Mouse (Mus musculus) heart, adult 2 months (tissue): ENCODE data around the gene Oosp1. TPM values are rescaled to one million over a fixed set of nuclear protein-coding genes. Genes with fewer than 3 reads are reported as not detected.

Experiments used
- DNase-seq, 2 experiments: peaks; one replicate each; pipeline ENCODE4 v3.0.0; 2021
- H3K27ac ChIP-seq: fragments of 200-600 bp; 2 replicates; pipeline ENCODE4 v1.8.1; 2022
- H3K27me3 ChIP-seq: fragments of 200-500 bp; 2 replicates; pipeline ENCODE4 v1.6.1; 2012; ENCODE audit warnings: mild to moderate bottlenecking, low read length, inconsistent platforms, mixed read lengths; ENCODE audit not compliant: control insufficient read depth, insufficient read depth
- H3K36me3 ChIP-seq: fragments of 200-500 bp; 2 replicates; pipeline ENCODE4 v1.6.1; 2012; ENCODE audit warnings: low read length, inconsistent platforms; ENCODE audit not compliant: control insufficient read depth, insufficient read depth
- H3K4me1 ChIP-seq: fragments of 200-500 bp; 2 replicates; pipeline ENCODE4 v1.6.1; 2011; ENCODE audit warnings: low read length; ENCODE audit not compliant: control insufficient read depth, insufficient read depth
- H3K4me3 ChIP-seq: fragments of 200-600 bp; 2 replicates; pipeline ENCODE4 v1.8.1; 2022
- H3K79me2 ChIP-seq: fragments of 200-500 bp; replicated peaks from 2 replicates; pipeline ENCODE4 v1.6.1; 2012; ENCODE audit warnings: mild to moderate bottlenecking, inconsistent platforms, low read length, moderate library complexity, mixed read lengths; ENCODE audit not compliant: control insufficient read depth, insufficient read depth
- H3K9ac ChIP-seq: fragments of 200-500 bp; 2 replicates; pipeline ENCODE4 v1.6.1; 2012; ENCODE audit warnings: low read depth, mild to moderate bottlenecking, control low read depth, inconsistent platforms, low read length, mixed read lengths
- CTCF ChIP-seq: fragments of 200-600 bp; IDR thresholded peaks from 2 replicates; pipeline ENCODE4 v1.8.1; 2022; ENCODE audit warnings: antibody characterized with exemption, mild to moderate bottlenecking, moderate library complexity
- EP300 ChIP-seq: fragments of 200-500 bp; IDR thresholded peaks from 2 replicates; pipeline ENCODE4 v1.6.1; 2011; ENCODE audit warnings: low read depth, low read length, control low read depth; ENCODE audit not compliant: insufficient read depth
- POLR2A ChIP-seq: fragments of 200-500 bp; IDR thresholded peaks from 2 replicates; pipeline ENCODE4 v1.6.1; 2011; ENCODE audit warnings: mild to moderate bottlenecking, low read depth, low read length, control low read depth; ENCODE audit not compliant: insufficient read depth
- WGBS: fragments of 180-500 bp; shearing (Covaris S2); methylation state at CpG from one replicate; pipeline ENCODE4 v1.1.7; 2018; 5-methylcytosine and 5-hydroxymethylcytosine counted together
- intact Hi-C: fragments of 180-260 bp; cut with DNase I; formaldehyde crosslinking; loops from one replicate; pipeline ENCODE4 v1.15.1; 2025
- long read RNA-seq: library from polyadenylated mRNA; stranded (forward); transcript quantifications from one replicate; pipeline ENCODE4 v2.0.0, GENCODE M21; 2021
- polyA plus RNA-seq: library from polyadenylated mRNA; depleted of rRNA; stranded (reverse); fragments of >200 nt; gene quantifications from 2 replicates; pipeline ENCODE4 v1.2.3, GENCODE M21; 2012; rRNA removed
- total RNA-seq, 2 experiments: library from RNA; stranded (reverse); gene quantifications; 2 replicates each; pipeline ENCODE4 v1.2.3; 2021

Oosp1 gene
- total RNA-seq (not detected), polyA plus RNA-seq (not detected in 2 replicates)
- long read RNA-seq = 0 reads

GRCm38 (mm10) chr19:11690839-11691238, at the start of gene Oosp1:
Oosp1 (minus strand) TSS chr19:11691150.
- 40% methylated on average over 5 of the region's 5 CpGs for WGBS
- Histone ChIP-seq H3K4me1 (no peaks in the 10 kb centered on the region), H3K4me3 (no peak within 1 kb of the TSS), H3K9ac (no peak within 1 kb of the TSS), H3K27ac (no peak within 1 kb of the TSS), H3K27me3 (no peaks in the 10 kb centered on the region), H3K79me2 (no peaks in the 10 kb centered on the region), H3K36me3 (no peaks in the 10 kb centered on the region)
- no peak for DNase-seq
- intact Hi-C loops = no loop called here
- no peak for TF ChIP-seq CTCF
- no peak for TF ChIP-seq POLR2A
- no peak for TF ChIP-seq EP300

GRCm38 (mm10) chr19:11736455-11736854, 45.5 kb upstream of the Oosp1 start:
- H3K36me3 ChIP-seq = no peaks in the 10 kb centered on the region
- H3K27ac ChIP-seq = no peak overlapping the region
- H3K9ac ChIP-seq = no peak overlapping the region
- 33% methylated on average over 1 of the region's 1 CpGs for WGBS
- TF ChIP-seq CTCF (no peak), EP300 (no peak), POLR2A (no peak)
- H3K4me1 ChIP-seq = no peaks in the 10 kb centered on the region
- H3K79me2 ChIP-seq = no peaks in the 10 kb centered on the region
- no peaks in the 10 kb centered on the region for H3K27me3 ChIP-seq
- H3K4me3 ChIP-seq = no peak overlapping the region
- intact Hi-C loops = no loop called here
- no peak for DNase-seq

GRCm38 (mm10) chr19:11730278-11730677, 39.3 kb upstream of the Oosp1 start:
- H3K79me2 ChIP-seq = no peaks in the 10 kb centered on the region
- no peak overlapping the region for H3K9ac ChIP-seq
- no peak overlapping the region for H3K4me3 ChIP-seq
- H3K36me3 ChIP-seq = no peaks in the 10 kb centered on the region
- no peak overlapping the region for H3K27ac ChIP-seq
- no peaks in the 10 kb centered on the region for H3K27me3 ChIP-seq
- H3K4me1 ChIP-seq = no peaks in the 10 kb centered on the region
- TF ChIP-seq POLR2A (no peak), CTCF (no peak), EP300 (no peak)
- intact Hi-C loops = no loop called here
- no peak for DNase-seq
- 56% methylated on average over 1 of the region's 1 CpGs for WGBS

GRCm38 (mm10) chr19:11727304-11727703, 36.4 kb upstream of the Oosp1 start:
- 87% methylated on average over 5 of the region's 5 CpGs for WGBS
- no peaks in the 10 kb centered on the region for H3K27me3 ChIP-seq
- H3K36me3 ChIP-seq = no peaks in the 10 kb centered on the region
- no peak overlapping the region for H3K9ac ChIP-seq
- H3K4me1 ChIP-seq = no peaks in the 10 kb centered on the region
- TF ChIP-seq POLR2A (no peak), CTCF (no peak), EP300 (no peak)
- no peaks in the 10 kb centered on the region for H3K79me2 ChIP-seq
- no peak overlapping the region for H3K4me3 ChIP-seq
- no peak for DNase-seq
- intact Hi-C loops = no loop called here
- no peak overlapping the region for H3K27ac ChIP-seq

- intact Hi-C loops = no loop called here
- 42% methylated on average over 2 of the region's 2 CpGs for WGBS
Measured at GRCm38 (mm10) chr19:11725915-11726314, 35.0 kb upstream of the Oosp1 start.

GRCm38 (mm10) chr19:11724275-11724674, 33.3 kb upstream of the Oosp1 start:
- WGBS = 78% methylated on average over 6 of the region's 6 CpGs
- H3K27me3 ChIP-seq = no peaks in the 10 kb centered on the region
- no peaks in the 10 kb centered on the region for H3K36me3 ChIP-seq
- no peak for DNase-seq
- H3K27ac ChIP-seq = no peak overlapping the region
- intact Hi-C loops = no loop called here
- H3K79me2 ChIP-seq = no peaks in the 10 kb centered on the region
- H3K4me3 ChIP-seq = no peak overlapping the region
- no peaks in the 10 kb centered on the region for H3K4me1 ChIP-seq
- H3K9ac ChIP-seq = no peak overlapping the region
- TF ChIP-seq POLR2A (no peak), EP300 (no peak), CTCF (no peak)

More at GRCm38 (mm10) chr19:11725915-11726314, 35.0 kb upstream of the Oosp1 start:
- no peaks in the 10 kb centered on the region for H3K79me2 ChIP-seq
- H3K36me3 ChIP-seq = no peaks in the 10 kb centered on the region
- DNase-seq = no peak
- H3K27ac ChIP-seq = no peak overlapping the region
- TF ChIP-seq POLR2A (no peak), EP300 (no peak), CTCF (no peak)
- H3K4me3 ChIP-seq = no peak overlapping the region
- H3K9ac ChIP-seq = no peak overlapping the region
- no peaks in the 10 kb centered on the region for H3K4me1 ChIP-seq
- H3K27me3 ChIP-seq = no peaks in the 10 kb centered on the region
